Mouse (Mus musculus): ENCODE results near the gene Cers6.

Cers6 gene

GRCm38 (mm10) chr2:68971840-68972239 is 110.6 kb downstream of the Cers6 start:
- no peak for DNase-seq

- DNase-seq = no peak
Measured at GRCm38 (mm10) chr2:68973753-68974152, 112.5 kb downstream of the Cers6 start.

GRCm38 (mm10) chr2:68975286-68975685 is 114.0 kb downstream of the Cers6 start:
- DNase-seq = peak; percentile 74

DNA sequence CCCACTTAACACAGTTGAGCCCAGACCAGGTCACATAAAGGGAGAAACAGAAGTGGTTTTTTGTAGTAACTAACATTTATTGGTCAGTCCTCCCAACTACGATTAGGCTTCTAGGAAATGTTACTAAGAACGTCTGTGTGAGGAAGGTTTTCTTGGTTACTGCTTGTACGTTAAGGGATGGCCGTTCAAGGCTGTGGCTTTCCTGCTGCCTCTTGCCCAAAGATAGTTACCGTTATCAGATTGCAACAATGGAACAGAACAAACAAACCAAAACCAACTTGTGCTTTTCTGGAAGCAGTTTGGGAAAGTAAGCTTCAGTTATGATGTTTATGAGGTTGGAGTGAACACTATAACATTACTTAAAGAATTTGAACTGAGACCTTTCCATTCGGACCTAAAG is 114.5 kb downstream of the Cers6 start:
- DNase-seq = no peak

DNA sequence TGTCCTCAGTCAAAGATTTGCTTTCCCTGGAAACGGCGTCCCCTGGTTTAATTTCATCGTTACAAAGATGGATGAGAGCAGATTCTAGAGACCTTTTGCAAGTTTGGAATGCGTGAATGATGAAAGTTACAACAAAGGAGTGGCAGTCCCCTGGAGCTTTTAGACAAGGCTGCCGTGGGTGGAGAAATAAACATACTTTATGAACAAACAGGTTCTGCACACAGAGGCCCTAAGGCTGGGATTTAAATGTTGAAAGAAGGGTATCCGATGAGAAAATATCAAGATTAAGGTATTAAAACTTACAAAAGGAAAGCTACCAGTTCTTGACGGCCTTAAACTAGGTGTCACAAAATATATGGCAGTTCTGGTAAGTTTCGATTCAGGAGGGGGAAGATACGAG is 117.0 kb downstream of the Cers6 start:
- DNase-seq = no peak

GRCm38 (mm10) chr2:68978660-68979604 is 117.7 kb downstream of the Cers6 start:
- no peak for DNase-seq

DNA sequence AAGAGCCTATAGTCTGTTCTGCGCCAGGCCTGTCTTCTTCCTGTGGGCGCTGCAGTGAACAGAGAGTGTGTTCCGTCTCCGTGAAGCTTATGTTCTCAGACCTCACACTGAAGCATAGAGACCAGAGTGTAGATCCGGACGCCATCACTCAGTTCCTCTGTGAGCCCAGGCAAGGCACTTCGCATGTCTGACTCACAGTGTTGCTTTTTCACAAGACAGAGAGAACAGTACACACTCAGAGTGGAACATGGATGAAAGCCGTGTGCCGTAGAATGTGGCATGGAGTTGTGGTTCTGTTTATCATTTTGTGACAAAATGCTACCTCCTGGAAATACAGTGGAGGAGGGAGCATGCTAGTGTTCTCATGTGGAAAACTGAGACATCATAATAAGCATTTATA is 120.1 kb downstream of the Cers6 start:
- no peak for DNase-seq

DNA sequence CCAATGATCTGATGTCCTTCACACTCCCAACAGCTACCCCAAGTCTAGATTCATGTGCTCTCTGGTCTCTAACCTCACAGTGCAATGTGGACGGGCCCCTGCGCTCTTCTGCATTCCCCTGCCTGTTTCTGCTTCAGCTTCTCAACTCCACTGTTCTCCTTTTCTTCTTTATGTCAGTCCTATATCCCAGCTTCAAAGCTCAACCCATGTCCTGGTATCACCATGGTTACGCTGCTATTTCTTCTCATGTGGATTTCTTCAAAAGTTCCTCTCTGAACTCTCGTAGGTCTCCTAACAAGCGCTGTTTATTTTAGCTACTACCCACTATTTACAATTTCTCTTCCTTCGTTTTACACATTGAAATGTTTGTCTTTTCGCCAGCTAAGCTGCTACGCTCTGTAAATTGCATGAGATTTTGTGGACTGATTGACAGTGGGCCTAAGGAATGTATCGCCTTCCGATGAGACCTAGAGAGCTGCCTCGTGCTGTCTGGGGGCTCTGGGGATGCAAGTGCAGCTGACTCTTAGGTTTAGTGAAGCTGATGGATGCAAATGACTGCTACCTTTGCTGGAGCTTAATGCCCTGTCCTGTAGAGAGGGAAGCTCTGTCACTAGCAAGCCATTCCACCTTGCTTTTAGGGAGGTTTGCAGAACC is 120.6 kb downstream of the Cers6 start:
- DNase-seq = no peak

DNA sequence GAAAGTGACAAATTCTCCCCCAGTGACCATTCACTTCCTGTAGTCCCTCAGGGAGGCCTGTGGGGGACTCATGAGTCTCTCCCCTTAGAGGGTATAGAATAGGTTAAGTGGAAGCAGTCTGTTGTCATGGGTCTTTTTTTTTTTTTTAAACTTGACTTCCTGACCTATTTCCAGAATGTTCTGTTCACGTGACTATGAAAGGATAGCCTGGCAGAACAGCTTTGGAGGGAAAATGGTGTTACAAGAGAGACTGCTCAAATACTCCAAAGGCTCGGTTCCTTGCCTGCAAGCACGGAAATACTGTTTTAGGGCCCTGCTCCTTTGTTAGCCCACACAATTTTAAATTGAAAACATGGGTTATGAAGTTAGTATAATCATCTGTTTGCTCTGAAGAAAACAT is 121.7 kb downstream of the Cers6 start:
- DNase-seq = no peak

- DNase-seq = no peak
Measured at GRCm38 (mm10) chr2:68983431-68983830, 122.2 kb downstream of the Cers6 start.

- DNase-seq = no peak
Measured at GRCm38 (mm10) chr2:68989117-68989516, 127.9 kb downstream of the Cers6 start.

GRCm38 (mm10) chr2:68992629-68993028 is 131.4 kb downstream of the Cers6 start:
- DNase-seq = no peak

GRCm38 (mm10) chr2:68994441-68994840 is 133.2 kb downstream of the Cers6 start:
- DNase-seq = peak; percentile 54

GRCm38 (mm10) chr2:68995723-68996122 is 134.5 kb downstream of the Cers6 start:
- no peak for DNase-seq

GRCm38 (mm10) chr2:68996268-68996667 is 135.0 kb downstream of the Cers6 start:
- DNase-seq = no peak

DNA sequence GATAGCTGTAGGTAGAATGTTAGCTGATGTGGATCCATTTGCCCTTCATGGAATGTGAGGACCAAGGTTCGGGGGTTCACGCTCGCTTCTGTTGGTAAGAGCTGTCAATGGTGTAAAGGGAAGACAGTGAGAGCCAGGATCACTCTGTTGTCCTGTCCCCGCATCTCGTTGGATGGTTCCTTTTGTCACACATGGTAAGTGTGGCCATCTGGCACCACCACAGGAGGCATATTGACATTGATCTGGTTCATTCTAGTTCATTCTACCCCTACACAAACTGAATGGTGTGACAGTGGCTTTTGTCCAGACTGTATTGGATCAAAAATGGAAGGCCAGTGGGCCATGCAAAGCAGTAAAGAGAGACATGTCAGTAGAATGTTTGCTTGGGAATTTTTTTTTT is 142.8 kb downstream of the Cers6 start:
- DNase-seq = peak; percentile 76

DNA sequence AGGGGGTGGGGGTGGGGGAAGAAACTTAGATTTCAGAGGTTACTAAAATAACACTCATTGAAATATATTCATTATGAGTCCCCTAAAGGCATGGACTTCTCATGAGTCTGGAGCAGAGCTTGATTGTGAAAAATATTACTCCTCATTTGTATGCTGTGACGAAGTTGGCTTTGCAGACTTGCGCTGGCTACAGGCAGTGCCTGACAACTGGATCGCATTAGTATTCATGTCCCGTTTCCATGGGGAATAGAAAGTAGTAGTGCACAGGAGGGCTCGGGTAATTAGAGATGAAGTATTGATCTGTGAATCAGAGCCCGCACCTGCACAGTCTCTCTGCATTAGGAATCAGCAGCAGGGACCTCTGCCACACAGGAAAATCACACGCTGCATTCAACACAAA is 150.2 kb downstream of the Cers6 start:
- no peak for DNase-seq

- no peak for DNase-seq
Measured at GRCm38 (mm10) chr2:69011860-69012259, 150.6 kb downstream of the Cers6 start.

GRCm38 (mm10) chr2:69014241-69014640 is 153.0 kb downstream of the Cers6 start:
- DNase-seq = peak; percentile 76

- peak; percentile 43 for DNase-seq
Measured at GRCm38 (mm10) chr2:69015172-69015724, 154.0 kb downstream of the Cers6 start.

- DNase-seq = no peak
Measured at GRCm38 (mm10) chr2:69015822-69016221, 154.6 kb downstream of the Cers6 start.

DNA sequence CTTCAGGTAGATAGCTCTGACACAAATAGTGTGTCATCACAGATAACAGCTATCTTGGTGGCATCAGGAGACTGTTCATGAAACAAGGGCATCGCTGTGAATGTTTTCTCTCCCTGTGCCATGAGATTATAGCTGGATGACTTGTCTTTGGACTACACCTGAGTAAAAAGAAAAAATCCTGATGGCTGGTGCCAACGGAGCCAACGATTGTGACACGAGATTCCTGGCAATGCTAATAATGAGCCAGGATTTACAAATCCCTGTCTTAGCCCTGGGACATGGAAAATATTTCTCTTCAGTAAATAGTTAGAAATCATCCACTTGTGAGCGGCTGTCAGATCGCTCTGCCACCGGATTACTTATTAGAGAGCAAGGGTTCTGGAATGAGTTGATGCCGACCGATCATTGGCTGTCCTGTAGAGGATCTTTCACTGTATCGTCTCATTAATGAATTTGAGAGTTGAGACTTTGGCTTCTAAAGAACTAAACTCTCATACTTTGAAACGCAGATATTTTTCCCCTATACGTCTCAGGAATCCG is 157.9 kb downstream of the Cers6 start:
- no peak for DNase-seq

DNA sequence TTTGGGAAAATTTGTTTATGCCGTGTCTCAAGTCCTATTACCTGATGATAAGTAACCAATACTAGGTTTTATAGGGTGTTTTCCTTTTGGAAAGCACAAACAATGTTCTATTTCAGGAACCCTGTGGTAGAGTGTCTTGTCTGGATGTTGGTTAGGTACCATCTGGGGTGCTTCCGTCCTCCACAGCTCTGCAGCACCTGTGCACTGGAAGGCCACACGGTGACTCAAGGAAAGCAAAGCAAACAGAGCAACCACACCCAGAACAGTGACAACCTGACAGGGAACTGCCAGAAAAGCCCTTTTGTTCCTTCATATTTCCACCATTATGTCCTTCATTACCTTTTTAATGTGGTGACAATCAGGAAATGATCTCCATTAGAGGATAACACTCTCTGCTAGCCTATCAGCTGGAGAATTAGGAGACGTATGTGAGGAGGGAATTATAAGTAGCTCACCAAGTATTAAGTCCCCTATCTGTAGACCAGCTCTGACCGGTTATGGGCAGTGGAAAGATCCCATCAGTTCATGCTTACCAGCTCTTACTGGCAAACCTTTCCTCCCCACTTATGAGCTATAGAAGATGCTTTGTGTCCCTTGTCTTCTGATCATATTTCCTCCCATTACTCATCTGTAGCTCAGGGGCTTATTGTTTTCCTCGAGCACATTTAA is 158.7 kb downstream of the Cers6 start:
- DNase-seq = peak; percentile 41
